Mouse (Mus musculus) CH12.LX (cell line): ENCODE results near the gene Bdkrb2. TPM values are rescaled to one million over a fixed set of nuclear protein-coding genes. Genes with fewer than 3 reads are reported as not detected.

Source experiments
- DNase-seq: peaks from one replicate; pipeline ENCODE4 v3.0.0-alpha.2; 2013; ENCODE audit errors: extremely low read depth
- H3K27ac ChIP-seq: 2 replicates; pipeline ENCODE4 v1.5.1; 2012; ENCODE audit warnings: low read depth, mild to moderate bottlenecking, control low read depth, moderate library complexity; ENCODE audit not compliant: insufficient read depth
- H3K27me3 ChIP-seq: replicated peaks from 2 replicates; pipeline ENCODE3; 2012; ENCODE audit warnings: inconsistent platforms
- H3K36me3 ChIP-seq, 2 experiments: replicated peaks in 1 of 2; 2 replicates each; pipeline versions ENCODE3 to v1.6.1; 2012; ENCODE audit warnings: inconsistent platforms in 1 of 2, low read length in 1 of 2, mild to moderate bottlenecking in 1 of 2, mixed read lengths in 1 of 2, moderate library complexity in 1 of 2; ENCODE audit not compliant: control insufficient read depth in 1 of 2, insufficient read depth in 1 of 2
- H3K4me1 ChIP-seq, 2 experiments: 2 replicates each; pipeline ENCODE4 v1.6.1; 2012; ENCODE audit warnings: inconsistent platforms in 1 of 2, moderate library complexity in 1 of 2; ENCODE audit not compliant: insufficient read depth in 2 of 2, control insufficient read depth in 1 of 2
- H3K4me2 ChIP-seq: 2 replicates; pipeline ENCODE4 v1.6.1; 2012; ENCODE audit warnings: low read depth, mild to moderate bottlenecking, control low read depth; ENCODE audit not compliant: poor library complexity, insufficient read depth, severe bottlenecking
- H3K4me3 ChIP-seq, 3 experiments: fragments of 150-350 bp in 1 of 3; sonication (generic) in 1 of 3; replicated peaks in 1 of 3; 2 replicates each; pipeline versions ENCODE3 to v1.5.1; 2011 to 2012; ENCODE audit warnings: low read depth in 2 of 3, low read length in 2 of 3, mild to moderate bottlenecking in 2 of 3, moderate library complexity in 2 of 3, control low read depth in 1 of 3, improper control_type of control experiment in 1 of 3, inconsistent platforms in 1 of 3, mixed read lengths in 1 of 3; ENCODE audit not compliant: poor library complexity in 1 of 3
- H3K79me2 ChIP-seq: replicated peaks from 2 replicates; pipeline ENCODE4 v1.6.1; 2012; ENCODE audit warnings: mild to moderate bottlenecking, moderate library complexity; ENCODE audit not compliant: control insufficient read depth, poor library complexity, insufficient read depth, severe bottlenecking; ENCODE audit errors: extremely low read depth
- H3K9ac ChIP-seq: 2 replicates; pipeline ENCODE4 v1.6.1; 2012; ENCODE audit warnings: low read depth, mild to moderate bottlenecking, control low read depth, moderate library complexity; ENCODE audit not compliant: insufficient read depth
- H3K9me3 ChIP-seq: replicated peaks from 2 replicates; pipeline ENCODE3; 2012; ENCODE audit warnings: low read length, inconsistent platforms, mixed read lengths
- BHLHE40 ChIP-seq: IDR thresholded peaks from 2 replicates; pipeline ENCODE4 v1.6.1; 2011; ENCODE audit warnings: mild to moderate bottlenecking, low read depth, low read length, improper control_type of control experiment
- CHD1 ChIP-seq: IDR thresholded peaks from 2 replicates; pipeline ENCODE4 v1.6.1; 2012; ENCODE audit warnings: low read depth, low read length, improper control_type of control experiment, inconsistent platforms
- CHD2 ChIP-seq: IDR thresholded peaks from 2 replicates; pipeline ENCODE4 v1.6.1; 2011; ENCODE audit warnings: low read length, improper control_type of control experiment
- GABPA ChIP-seq: IDR thresholded peaks from 2 replicates; pipeline ENCODE4 v1.6.1; 2012; ENCODE audit warnings: low read depth, low read length, improper control_type of control experiment, inconsistent platforms; ENCODE audit not compliant: insufficient replicate concordance
- IRF4 ChIP-seq: IDR thresholded peaks from 2 replicates; pipeline ENCODE4 v1.6.1; 2014; ENCODE audit warnings: low read depth, mild to moderate bottlenecking, inconsistent platforms, low read length, improper control_type of control experiment
- JUN ChIP-seq: IDR thresholded peaks from 2 replicates; pipeline ENCODE4 v1.6.1; 2011; ENCODE audit warnings: low read depth, mild to moderate bottlenecking, low read length, improper control_type of control experiment, moderate library complexity; ENCODE audit not compliant: insufficient read depth
- JUND ChIP-seq: conservative IDR thresholded peaks from 2 replicates; pipeline ENCODE4 v1.6.1; 2011; ENCODE audit warnings: low read depth, low read length, improper control_type of control experiment
- MAX ChIP-seq: IDR thresholded peaks from 2 replicates; pipeline ENCODE4 v1.6.1; 2011; ENCODE audit warnings: low read length, improper control_type of control experiment
- MEF2A ChIP-seq: IDR thresholded peaks from 2 replicates; pipeline ENCODE4 v1.6.1; 2014; ENCODE audit warnings: low read depth, mild to moderate bottlenecking, inconsistent platforms, low read length, improper control_type of control experiment, borderline replicate concordance
- MXI1 ChIP-seq: IDR thresholded peaks from 2 replicates; pipeline ENCODE4 v1.6.1; 2011; ENCODE audit warnings: mild to moderate bottlenecking, low read depth, low read length, improper control_type of control experiment
- RCOR1 ChIP-seq: conservative IDR thresholded peaks from 2 replicates; pipeline ENCODE4 v1.6.1; 2012; ENCODE audit warnings: low read depth, mild to moderate bottlenecking, inconsistent platforms, low read length, improper control_type of control experiment
- TBP ChIP-seq: conservative IDR thresholded peaks from 2 replicates; pipeline ENCODE4 v1.6.1; 2011; ENCODE audit warnings: low read depth, low read length, improper control_type of control experiment
- TCF12 ChIP-seq: IDR thresholded peaks from 2 replicates; pipeline ENCODE4 v1.6.1; 2014; ENCODE audit warnings: low read depth, mild to moderate bottlenecking, inconsistent platforms, low read length, improper control_type of control experiment
- UBTF ChIP-seq: IDR thresholded peaks from 2 replicates; pipeline ENCODE4 v1.6.1; 2012; ENCODE audit warnings: low read depth, mild to moderate bottlenecking, inconsistent platforms, low read length, improper control_type of control experiment, moderate library complexity
- USF1 ChIP-seq: IDR thresholded peaks from 2 replicates; pipeline ENCODE4 v1.6.1; 2014; ENCODE audit warnings: low read depth, mild to moderate bottlenecking, inconsistent platforms, low read length, improper control_type of control experiment
- USF2 ChIP-seq: conservative IDR thresholded peaks from 2 replicates; pipeline ENCODE4 v1.6.1; 2011; ENCODE audit warnings: low read depth, low read length, improper control_type of control experiment
- ZNF384 ChIP-seq: IDR thresholded peaks from 2 replicates; pipeline ENCODE4 v1.6.1; 2012; ENCODE audit warnings: low read depth, low read length, improper control_type of control experiment, inconsistent platforms
- dilution Hi-C: fragments of 300-500 bp; cut with MboI; formaldehyde crosslinking; loops from 2 replicates; pipeline ENCODE4 v1.14.3; 2020; ENCODE audit warnings: low sequenced_read_pairs; ENCODE audit not compliant: extremely low pct_unique_long_range_greater_than_20kb, extremely low pct_ligation_motif_present
- in situ Hi-C: fragments of 300-500 bp; cut with MboI; formaldehyde crosslinking; loops from 3 replicates; pipeline ENCODE4 v1.14.3; 2019; ENCODE audit warnings: low sequenced_read_pairs, low pct_ligation_motif_present, low pct_unique_long_range_greater_than_20kb, mixed read lengths
- polyA plus RNA-seq: library from polyadenylated mRNA; unstranded; fragments of >175 nt; gene quantifications from 2 replicates; pipeline ENCODE4 v1.2.1, GENCODE M21; 2012; ENCODE audit warnings: low read depth; ENCODE audit not compliant: insufficient read length
- total RNA-seq, 2 experiments: library from RNA; depleted of rRNA; stranded (reverse); fragments of 300-350 nt in 1 of 2; fragments of >200 nt in 1 of 2; gene quantifications; 2 replicates each; pipeline ENCODE4 v1.2.3; 2012 to 2014

Bdkrb2 gene
- total and polyA plus RNA-seq, 3 experiments = 0.06 TPM; not detected in 2

GRCm38 (mm10) chr12:105543176-105543575 lies 19.9 kb upstream of the Bdkrb2 start:
- Histone ChIP-seq H3K9ac (no peak overlapping the region), H3K9me3 (peaks cover 6% of the 10 kb centered on the region), H3K4me2 (no peak overlapping the region), H3K36me3 (no peaks in the 10 kb centered on the region), H3K4me1 (peaks cover 0 to 19% of the 10 kb centered on the region in 2 experiments; a peak in 2 of 4 replicates), H3K27me3 (peaks cover 5% of the 10 kb centered on the region), H3K27ac (no peak overlapping the region), H3K79me2 (no peaks in the 10 kb centered on the region), H3K4me3 (no peak overlapping the region)
- in situ Hi-C loops (no loop called here), dilution Hi-C loops (no loop called here)
- no peak for DNase-seq
- TF ChIP-seq USF1 = no peak
- no peak for TF ChIP-seq ZNF384
- TF ChIP-seq JUND = no peak
- TF ChIP-seq UBTF = no peak
- no peak for TF ChIP-seq BHLHE40

- H3K9ac ChIP-seq = no peak overlapping the region
- peaks cover 5% of the 10 kb centered on the region for H3K9me3 ChIP-seq
- no peak for TF ChIP-seq GABPA
- TF ChIP-seq MEF2A = no peak
- no peak for TF ChIP-seq TBP
- no peak for TF ChIP-seq TCF12
- no peak for TF ChIP-seq MXI1
- no peak for TF ChIP-seq JUN
- TF ChIP-seq BHLHE40 = no peak
- TF ChIP-seq RCOR1 = no peak
- H3K36me3 ChIP-seq = no peaks in the 10 kb centered on the region
- peaks cover 0 to 19% of the 10 kb centered on the region in 2 experiments; a peak in 2 of 4 replicates for H3K4me1 ChIP-seq
- H3K27ac ChIP-seq = no peak overlapping the region
- peaks cover 8% of the 10 kb centered on the region for H3K27me3 ChIP-seq
- in situ Hi-C loops = no loop called here
- no peak for DNase-seq
- H3K4me3 ChIP-seq = no peak overlapping the region
- dilution Hi-C loops = no loop called here
- no peaks in the 10 kb centered on the region for H3K79me2 ChIP-seq
- no peak overlapping the region for H3K4me2 ChIP-seq
Observed at GRCm38 (mm10) chr12:105543751-105544150, 19.3 kb upstream of the Bdkrb2 start.

DNA sequence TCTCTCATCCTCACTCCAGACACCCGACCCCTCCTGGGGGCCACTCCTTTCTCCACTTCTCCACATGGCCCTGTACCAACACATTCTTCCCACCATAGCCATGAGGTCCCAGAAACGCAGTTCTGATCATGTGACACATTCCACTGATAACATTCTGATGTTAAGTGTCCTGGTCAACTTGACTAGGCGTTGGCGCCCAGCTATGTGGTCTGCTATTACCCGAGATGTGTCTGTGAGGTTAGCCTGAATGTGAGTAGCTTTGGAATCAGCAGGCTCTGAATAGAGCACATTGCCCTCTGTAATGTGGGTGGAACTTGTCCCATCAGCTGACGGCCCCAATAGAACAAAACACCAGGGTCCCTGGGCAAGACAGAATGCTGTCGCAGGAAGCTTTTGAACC lies 18.2 kb upstream of the Bdkrb2 start:
- Histone ChIP-seq H3K79me2 (no peaks in the 10 kb centered on the region), H3K9me3 (peaks cover 1% of the 10 kb centered on the region), H3K27ac (no peak overlapping the region), H3K4me3 (no peak overlapping the region), H3K4me2 (no peak overlapping the region), H3K27me3 (peaks cover 8% of the 10 kb centered on the region), H3K9ac (no peak overlapping the region), H3K4me1 (peaks cover 0 to 19% of the 10 kb centered on the region in 2 experiments; a peak in 2 of 4 replicates), H3K36me3 (no peaks in the 10 kb centered on the region)
- in situ Hi-C loops (no loop called here), dilution Hi-C loops (no loop called here)
- TF ChIP-seq UBTF (no peak), USF2 (no peak), MAX (no peak), CHD1 (no peak), CHD2 (no peak), IRF4 (no peak), MXI1 (no peak), ZNF384 (no peak), JUN (no peak)
- DNase-seq = no peak
